Mouse (Mus musculus) urinary bladder, postnatal 4 days (tissue): ENCODE results near the gene Pacs1.

Experiments used
- DNase-seq, 2 experiments: peaks; one replicate each; pipeline ENCODE4 v3.0.0; 2021 to 2022; ENCODE audit warnings: low spot score in 2 of 2

The Pacs1 gene

DNA sequence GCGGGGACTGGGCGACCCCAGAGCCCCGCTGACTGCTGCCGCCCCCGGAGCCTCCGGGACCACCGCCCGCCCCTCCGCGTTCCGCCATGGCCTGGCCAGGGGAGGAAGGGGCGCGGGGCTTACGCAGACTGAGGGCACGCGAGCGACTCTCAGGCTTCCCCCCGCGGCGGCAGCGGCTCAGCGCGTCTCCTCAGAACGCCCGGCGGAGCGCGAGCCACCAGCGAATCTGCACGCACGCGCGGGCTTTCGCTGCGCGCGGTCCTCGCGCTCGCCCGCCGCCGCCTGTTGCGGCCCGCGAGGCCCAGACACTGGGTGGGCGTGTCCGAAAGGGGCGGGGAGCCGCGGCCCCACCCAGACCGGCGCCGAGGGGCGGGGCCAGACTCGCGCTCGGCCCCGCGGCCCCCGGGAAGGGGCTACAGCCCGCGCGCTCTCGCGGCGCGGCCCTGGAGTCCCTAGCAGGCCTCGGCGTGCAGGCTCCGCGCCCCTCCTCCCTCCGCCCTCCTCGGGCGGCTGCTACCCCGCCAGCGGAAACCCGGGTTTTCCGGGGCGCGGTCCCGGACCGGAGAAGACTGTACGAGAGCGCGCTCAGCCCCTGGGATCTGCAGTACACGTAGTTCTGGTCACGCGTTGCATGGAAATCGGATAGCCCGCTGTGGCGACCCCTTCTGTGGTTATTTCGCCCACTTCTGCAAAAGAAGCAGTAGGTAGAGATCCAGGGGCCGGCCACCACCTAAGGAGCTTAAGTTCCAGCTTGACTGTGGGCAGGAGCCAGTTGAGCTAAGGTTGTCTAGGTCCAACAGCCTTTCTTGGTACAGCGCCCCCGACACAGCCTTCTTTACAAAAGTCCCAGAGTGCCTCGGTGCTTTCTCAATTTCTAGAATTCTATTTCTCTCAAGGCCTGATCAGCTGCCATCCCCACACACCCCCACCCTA lies at the start of gene Pacs1:
Gene Pacs1 (minus strand): TSS at position 319 of the 933 bp plus-strand sequence.
- peak; percentile 89 to 90 for DNase-seq

- DNase-seq: no peak
Observed at GRCm38 (mm10) chr19:5313189-5313588, 40.3 kb upstream of the Pacs1 start.

DNA sequence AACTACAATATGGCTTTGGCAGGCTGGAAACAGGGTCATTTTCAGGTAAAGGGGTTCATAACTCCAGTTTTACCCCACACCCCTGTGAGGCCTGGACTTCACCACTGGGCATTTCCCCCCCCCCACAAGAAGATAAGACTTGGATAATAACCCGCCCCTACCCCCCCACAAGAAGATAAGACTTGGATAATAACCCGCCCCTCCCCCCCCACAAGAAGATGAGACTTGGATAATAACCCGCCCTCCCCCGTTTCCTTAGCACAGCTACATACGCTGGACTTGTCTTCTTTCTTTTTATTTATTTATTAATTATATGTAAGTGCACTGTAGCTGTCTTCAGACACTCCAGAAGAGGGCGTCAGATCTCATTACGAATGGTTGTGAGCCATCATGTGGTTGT lies 36.1 kb upstream of the Pacs1 start:
- no peak for DNase-seq

GRCm38 (mm10) chr19:5306968-5307734 lies 34.2 kb upstream of the Pacs1 start:
- peak in 1 of 2 experiments; percentile 25 for DNase-seq

DNA sequence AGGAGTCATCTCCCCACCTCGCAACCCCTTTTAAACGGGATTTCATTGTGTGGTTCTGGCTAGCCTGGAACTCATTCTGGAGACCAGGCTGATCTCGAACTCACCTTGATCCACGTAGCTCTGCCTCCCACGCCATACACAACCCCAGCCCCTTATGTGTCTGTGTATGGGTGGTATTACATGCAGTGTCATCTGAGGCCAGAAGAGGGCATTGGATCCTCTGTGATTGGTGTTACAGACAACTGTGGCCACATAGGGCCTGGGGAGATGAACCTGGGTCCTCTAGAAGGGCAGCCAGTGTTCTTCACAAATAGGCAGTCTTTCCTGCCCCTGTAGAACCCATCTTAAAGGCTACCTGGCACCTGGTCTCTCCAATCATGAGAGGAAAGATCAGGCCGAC lies 33.4 kb upstream of the Pacs1 start:
- DNase-seq: no peak

DNA sequence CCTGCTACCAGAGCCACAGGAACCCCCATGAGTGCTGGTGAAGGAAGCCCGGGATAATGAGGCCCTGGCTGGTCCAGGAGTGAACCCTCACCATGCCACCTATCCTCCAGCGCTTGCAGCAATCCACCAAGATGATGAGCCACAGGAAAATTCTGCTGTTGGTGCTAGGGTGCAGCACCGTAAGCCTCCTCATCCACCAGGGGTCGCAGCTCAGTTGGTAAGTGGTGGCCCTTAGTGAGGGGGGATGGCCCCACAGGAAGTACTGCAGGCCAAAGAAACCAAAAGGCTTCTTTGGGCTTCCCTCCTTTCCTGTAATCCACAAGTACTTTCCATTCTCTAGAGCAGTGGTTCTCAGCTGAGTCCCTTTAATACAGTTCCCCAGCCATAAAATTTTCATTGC lies 29.5 kb upstream of the Pacs1 start:
- no peak for DNase-seq

GRCm38 (mm10) chr19:5300588-5300987 lies 27.7 kb upstream of the Pacs1 start:
- DNase-seq: no peak

DNA sequence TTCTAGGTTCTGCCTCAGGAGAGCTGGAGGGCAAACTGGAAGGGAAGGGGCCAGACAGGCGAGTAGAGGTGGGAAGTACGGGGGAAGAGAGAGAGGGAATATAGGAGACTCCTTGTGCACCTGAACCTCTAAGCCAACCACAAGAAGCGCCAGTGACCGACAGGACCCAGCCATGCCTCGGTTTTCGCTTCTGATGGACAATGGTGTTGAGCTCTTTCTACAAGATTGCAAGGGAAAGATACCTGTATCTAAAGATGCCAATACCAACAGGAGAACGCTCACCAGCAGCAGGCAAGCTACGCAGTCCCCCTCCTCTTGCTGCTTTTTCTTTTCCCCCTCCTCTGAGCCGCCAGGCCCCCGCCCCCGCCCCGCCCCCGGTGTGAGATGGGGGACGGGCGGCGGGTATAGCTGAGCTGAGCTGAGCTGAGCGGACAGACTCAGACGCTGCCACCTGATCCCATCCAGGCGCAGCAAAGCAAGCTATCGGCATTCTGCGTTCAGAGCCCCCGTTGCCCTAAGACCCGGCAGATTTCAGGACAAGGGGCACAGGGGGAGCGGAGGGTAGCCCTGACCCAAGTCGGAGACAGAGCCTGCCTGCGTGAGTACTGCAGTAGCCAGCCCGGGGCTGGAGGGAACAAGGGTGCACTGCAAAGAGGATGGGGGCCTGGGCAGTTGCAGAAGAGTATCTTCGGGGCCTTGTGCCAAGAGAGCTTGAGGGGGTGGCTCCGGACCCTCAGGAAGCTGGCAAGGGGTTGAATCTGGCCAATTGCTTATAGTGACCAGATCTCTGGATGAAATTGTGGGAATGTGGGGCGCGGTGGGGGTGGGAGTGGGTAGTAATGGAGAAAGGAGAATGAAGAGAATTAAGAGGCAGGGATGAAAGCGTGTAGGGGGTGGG lies 25.2 kb upstream of the Pacs1 start, which contains the start of gene Gal3st3:
Gene Gal3st3 (plus strand): TSS at position 429 of the 898 bp plus-strand sequence.
- DNase-seq: no peak

GRCm38 (mm10) chr19:5296630-5297029 lies 23.7 kb upstream of the Pacs1 start:
- no peak for DNase-seq

GRCm38 (mm10) chr19:5295736-5296075 lies 22.8 kb upstream of the Pacs1 start:
- DNase-seq: no peak

DNA sequence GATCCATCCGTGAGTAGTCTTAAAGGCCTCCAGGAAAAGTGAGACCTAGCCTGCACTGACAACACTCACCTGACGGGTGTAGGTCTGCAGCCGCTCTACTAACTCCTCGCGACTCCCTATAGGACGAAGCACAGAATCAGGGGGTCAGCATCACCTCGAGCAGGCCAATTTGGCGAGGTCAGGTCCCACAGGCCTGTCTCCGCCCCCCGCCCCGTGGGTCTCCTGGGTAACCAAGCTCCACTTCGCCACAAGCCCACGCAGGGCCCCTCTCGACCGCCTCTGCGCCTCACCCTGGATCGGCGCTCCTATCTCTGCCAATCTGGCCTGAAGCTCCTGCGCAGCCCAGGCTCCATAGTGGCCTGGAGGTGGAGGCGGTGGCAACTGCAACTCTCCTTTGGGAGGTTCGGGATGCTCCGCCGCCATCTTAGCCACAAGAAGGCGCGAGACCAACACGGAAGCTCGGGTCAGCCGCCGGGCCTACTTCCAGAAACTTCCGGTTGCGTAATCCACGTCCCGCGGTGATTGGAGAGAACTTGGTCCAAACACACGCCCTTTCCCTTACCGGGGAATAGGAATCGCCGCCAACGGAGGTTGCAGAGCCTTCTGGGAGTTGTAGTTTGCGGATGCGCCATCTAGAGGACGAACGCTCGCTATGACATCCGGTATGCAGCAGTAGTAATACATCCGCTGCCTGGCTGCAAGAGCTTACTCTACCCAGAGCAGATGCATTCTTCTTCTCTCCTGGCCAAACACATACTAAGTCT lies 22.2 kb upstream of the Pacs1 start, which contains the start of gene Sf3b2:
Gene Sf3b2 (minus strand): TSS at position 484 of the 764 bp plus-strand sequence.
- peak; percentile 97 to 99 for DNase-seq

DNA sequence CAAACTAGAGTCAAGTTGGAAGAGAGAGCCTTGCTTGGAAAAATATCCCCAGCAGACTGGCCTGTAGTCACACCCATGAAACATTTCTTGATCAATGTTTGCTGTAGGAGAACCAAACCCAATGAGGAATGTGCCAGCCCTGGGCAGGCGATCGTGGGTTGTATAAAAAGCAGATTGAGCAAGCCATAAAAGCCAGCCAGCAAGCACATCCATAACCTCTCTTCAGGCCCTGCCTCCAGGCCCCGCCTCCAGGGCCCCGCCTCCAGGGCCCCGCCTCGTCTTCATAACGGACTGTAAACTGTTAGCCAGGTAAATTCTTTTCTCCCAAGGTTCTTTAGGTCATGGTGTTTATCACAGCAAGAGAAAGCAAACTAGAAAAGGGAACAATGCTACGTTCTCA lies 5.5 kb upstream of the Pacs1 start:
- no peak for DNase-seq

- DNase-seq: no peak
Observed at GRCm38 (mm10) chr19:5277140-5277539, 4.2 kb upstream of the Pacs1 start.

GRCm38 (mm10) chr19:5276531-5276930 lies 3.6 kb upstream of the Pacs1 start:
- DNase-seq: no peak

DNA sequence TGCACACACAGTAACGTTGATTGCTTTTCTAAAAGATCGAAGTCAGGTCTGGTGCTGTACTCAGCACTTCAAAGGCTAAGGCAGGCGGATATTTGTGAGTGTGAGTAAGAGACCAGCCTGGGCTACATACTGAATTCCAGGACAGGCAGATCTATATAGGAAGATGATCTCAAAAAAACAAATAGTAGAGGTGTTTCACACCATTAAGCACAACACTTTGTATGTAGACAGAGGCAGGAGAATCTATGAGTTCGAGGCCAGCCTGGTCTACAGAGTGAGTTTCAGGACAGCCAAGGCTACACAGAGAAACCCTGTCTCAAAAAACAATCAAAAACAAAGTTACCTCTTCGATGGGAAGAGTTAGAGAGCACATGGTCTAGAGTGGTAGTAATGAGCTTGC lies 2.8 kb upstream of the Pacs1 start:
- DNase-seq: no peak

DNA sequence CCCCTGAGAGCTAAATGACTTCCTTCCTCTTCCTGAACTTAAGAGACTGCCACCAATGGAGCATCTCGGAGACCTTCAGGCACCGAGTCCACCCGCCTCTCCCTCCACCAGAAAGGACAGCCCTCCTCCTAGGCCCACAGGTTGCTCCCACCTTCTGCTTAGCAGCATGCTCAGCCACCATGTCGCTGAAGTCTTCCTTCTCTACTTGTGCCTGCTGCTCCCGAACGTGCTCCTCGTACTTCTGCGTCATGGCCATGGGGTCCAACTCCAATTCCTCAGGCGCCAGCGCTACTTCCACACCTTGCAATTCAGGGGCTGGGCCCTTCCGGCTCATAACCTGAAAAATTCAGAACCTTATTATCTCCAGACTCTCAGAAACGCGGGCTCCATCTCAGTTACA lies 1.7 kb upstream of the Pacs1 start:
- no peak for DNase-seq

DNA sequence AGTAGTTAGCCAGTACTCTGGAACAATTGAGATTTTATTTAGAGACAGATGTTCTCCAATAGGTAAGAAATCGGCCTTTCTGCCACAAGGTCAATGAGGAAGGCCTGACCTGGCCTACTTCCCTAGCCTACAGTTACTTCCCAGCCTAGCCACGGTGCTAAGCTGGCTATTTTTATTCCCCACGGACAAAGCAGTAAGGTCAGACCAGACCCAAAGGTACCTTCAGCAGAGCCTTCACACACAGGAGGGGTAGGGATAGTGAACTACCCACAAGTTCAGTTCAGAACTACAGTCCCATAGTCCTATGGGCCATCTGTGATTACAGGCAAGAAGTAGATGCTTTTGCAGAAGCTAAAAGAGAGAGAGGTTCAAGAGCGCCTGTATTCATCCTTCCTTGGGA lies 997 bp upstream of the Pacs1 start:
- no peak for DNase-seq

- peak in 1 of 2 experiments; percentile 54 for DNase-seq
Observed at GRCm38 (mm10) chr19:5272326-5272795, 558 bp downstream of the Pacs1 start.

DNA sequence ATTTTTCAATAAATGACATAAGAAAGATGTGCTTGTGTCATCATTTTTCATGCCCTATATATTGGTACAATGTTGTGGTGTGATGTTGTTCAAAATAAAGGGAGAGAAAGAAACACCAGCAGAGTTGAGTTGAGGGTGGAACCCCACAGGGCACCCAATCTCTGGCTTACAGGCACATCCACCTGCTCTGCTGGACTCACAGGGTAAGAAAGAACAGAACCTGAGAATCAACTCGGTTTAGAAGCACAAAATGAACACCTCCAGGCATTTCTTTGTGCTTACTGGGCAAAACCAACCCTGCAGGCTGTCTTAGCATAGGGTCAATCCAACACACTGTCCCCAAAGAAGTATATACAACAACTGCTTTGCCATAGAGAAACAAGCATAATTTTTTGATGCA lies 1.5 kb downstream of the Pacs1 start:
- no peak for DNase-seq

GRCm38 (mm10) chr19:5269392-5269791 lies 3.5 kb downstream of the Pacs1 start:
- DNase-seq: no peak

DNA sequence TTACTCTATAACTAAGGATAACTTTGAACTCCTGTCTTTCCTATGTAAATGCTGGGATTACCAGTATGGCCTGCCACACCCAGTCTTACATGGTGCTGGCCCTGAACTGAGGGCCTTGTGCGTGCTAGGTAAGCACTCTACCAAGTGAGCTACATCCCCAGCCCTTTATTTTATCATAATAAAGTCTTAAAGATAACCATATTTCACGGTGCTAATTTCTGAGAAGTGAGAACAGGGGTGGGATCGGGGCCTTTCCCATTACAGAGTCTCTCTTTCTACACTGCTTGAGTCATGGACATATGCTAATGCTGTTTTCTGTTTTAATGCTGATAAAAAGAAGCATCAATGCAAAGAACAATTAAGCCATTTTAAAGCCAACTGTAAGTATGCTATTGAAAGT lies 4.0 kb downstream of the Pacs1 start:
- DNase-seq: no peak
